Mouse (Mus musculus) lung, adult 2 months (tissue): Measurements from ENCODE around the gene Cdk5r1.

Source experiments
- CTCF ChIP-seq: fragments of 200-500 bp; IDR thresholded peaks from 2 replicates; pipeline ENCODE4 v1.5.1; 2011; ENCODE audit warnings: mild to moderate bottlenecking, low read length, control low read depth; ENCODE audit not compliant: insufficient read depth
- POLR2A ChIP-seq: fragments of 200-500 bp; IDR thresholded peaks from 2 replicates; pipeline ENCODE4 v1.6.1; 2011; ENCODE audit warnings: low read depth, mild to moderate bottlenecking, control low read depth, low read length, borderline replicate concordance; ENCODE audit errors: extremely low read depth

- TF ChIP-seq CTCF (no peak), POLR2A (no peak)
Observed at GRCm38 (mm10) chr11:80518421-80519367, 41.9 kb downstream of the Cdk5r1 start.
